Mouse (Mus musculus) right cerebral cortex, postnatal 36 days (tissue): ENCODE data around the gene Cstl1.
A peak's percentile ranks its signal among the peaks of the same experiment; 100 is the strongest.
"Not testable (repeated sequence)": the region's sequence is repeated elsewhere in the genome, so short reads cannot be mapped to it uniquely, and the experiment has no call there.

Experiments
- DNase-seq, 2 experiments: peaks; one replicate each; pipeline ENCODE4 v3.0.0; 2022; ENCODE audit warnings: low spot score in 2 of 2, mixed read lengths in 1 of 2

Cstl1 gene

DNA sequence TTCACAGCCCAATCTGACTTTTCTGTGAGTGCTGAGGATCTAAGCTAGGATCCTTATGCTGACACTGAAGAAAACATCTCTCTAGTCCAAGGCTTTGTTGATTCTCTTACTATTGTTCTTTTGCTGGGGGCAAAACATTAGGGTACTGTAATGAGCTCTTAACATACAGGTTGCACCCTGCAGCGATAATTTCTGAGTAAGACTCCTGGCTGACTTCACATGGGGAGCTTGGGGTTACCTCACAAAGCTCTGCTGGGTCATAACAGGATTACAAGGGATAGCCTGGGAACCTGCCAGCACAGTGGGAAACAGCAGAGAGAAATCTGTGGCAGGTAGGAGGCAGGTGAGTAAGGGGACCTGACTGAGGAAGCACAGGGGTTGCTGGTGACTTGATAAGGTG, at the start of gene Cstl1:
TSS of gene Cstl1 (plus strand) at position 301 of the 400 bp plus-strand sequence.
- DNase-seq, result no peak

DNA sequence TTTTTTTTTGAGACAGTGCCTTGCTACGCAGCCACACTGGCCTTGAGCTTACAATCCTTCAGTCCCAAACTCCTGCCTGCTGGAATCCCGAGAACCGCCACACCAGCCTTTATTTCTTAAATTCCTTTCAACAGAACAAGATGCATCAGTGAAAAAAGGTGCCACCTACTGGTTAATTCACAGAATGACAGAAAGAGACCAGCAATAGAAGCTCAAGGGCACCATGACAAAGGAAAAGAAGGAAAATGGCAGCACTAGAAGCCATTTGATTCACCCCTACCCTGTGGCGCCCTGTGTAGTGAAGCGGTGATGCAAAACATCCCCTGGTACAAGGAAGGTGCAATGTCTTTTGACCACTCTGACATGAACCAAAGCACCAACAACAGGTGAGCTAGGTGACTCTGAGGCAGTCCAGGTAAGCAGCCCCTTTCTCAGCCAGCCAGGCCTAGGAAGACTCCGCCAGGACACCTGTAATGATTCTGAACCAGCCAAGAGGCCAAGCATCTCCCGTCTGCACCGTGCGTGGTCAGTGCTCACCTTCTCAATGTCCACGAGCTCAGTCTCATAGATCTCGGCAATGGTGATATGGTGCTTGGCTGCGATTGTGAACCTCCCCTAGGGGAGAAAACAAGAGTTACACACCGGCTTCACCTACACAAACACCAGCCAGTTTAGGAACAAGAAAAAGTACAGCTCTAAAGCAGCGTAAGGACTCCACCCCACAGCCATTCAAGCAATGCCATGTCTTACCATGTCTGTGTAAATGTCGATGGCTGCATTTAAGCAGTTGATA, 43.6 kb upstream of the Cstl1 start:
- DNase-seq, result no peak

DNA sequence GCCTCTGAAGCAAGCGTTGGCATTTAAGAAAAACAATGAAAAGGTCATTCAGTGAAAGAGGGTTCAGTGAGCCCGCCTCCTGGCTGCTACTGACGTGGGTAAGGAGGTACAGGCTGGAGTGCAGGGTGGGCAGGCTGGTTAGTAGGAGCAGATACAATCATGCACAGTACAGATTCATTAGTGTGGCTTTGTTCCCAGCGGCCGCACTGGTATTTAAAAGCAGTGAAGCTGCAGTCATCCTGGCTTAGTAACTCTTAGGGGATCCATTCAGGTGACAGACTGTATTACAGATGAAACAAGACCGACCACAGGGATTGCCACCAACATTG, 43.0 kb upstream of the Cstl1 start:
- DNase-seq, result no peak

DNA sequence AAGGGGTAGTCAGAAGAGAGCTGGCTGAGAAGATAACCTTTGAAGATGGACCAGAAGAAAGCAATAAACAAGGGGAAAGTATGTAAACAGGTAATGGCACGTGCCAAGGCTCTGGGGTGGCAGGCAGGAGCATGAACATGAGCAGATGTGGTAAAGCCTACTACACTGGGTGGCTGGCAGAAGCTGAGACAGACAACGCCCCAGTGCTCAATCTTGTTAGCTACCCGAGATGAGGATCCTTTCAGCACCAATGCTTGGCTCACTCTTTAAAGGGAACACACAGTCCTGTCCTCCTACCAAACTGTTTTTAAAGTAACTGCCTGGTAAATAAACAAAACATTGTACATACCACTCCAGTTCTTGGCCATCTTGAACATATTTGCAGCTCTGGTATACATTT, 37.8 kb upstream of the Cstl1 start:
- no peak for DNase-seq

DNA sequence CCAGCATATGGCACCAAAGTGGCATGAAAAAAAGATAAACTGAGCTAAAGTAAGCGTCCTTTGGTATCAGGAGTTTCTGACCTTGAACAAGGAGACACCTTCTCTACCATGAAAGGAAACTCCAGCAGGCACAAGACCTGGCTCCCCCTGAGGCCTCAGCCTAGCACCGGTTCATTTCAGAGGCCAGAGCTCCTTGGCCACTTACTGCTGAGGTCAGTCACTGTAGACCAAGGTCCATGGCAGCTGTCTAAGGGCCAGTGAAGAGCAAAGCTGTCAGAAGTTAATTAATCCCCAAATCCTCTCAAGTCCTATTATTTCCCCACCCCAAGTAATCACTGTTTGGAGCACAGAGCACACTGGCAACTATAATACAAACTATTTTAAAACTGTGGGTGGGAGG, 33.1 kb upstream of the Cstl1 start:
- no peak for DNase-seq

DNA sequence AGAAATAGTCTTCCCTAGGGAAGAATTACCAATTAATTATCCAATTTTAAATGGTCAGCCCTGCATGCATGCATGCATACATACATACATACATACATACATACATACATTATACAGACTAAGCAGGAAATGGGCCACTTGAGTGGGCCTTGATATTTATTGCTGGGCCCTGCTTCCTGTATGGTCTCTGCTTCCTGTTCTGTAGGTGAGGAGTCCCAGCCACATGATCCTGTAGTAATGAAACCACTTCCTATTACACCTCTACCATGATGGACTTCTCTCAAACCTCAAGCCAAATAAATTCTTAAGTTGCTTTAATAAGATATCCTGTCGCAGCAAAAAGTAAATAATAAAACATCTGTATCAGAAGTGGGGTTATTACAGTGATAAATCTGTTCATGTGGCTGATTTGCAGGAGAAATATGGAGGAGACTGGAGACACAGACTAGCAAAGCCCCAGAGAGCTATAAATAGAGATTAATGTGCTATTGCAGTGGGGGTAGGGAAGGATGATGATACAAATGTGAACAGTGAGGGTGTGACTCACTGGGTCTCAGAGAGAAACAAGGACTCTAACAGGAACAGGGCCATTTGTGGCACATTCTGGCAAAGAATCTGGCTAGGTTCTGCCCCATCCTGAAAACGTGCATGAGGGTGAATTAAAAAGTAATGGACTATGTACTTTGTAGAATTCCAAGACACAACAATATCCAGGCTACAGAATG, 30.7 kb upstream of the Cstl1 start:
- no peak for DNase-seq

DNA sequence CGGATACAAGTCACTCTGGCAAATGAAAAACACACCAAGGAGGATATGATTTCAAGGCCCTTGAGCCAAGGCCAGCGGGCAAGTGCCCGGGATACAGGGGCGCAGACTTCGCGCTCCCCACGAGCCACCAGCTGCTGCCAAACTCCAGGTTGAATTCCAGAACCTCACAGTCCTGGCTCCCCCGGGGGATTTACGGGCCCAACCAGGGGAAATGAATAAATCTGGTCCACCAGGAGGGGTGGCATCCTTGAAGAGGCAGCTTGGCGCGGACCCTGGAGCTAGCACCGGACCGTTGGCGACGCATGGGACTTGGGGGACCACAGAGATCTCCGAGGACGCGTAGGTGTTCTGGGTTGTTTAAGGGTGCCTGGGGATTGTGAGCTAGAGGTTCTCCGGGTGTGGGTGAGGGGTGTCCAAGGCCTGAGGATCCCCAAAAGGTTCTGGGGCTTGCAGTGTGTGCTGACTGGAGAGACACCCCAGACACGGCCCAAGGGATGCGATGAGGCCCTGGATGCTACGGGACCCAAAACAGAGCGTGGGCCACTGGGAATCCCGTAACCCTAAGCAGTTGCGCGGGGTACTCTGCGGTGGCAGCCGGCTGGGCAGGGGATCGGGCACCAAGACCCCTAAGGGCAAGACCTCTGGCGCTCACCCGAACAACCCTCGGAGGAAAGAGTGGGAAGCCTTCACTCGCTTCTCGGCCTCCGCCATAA, 18.4 kb upstream of the Cstl1 start:
- peak in 1 of 2 experiments; percentile 20 for DNase-seq

DNA sequence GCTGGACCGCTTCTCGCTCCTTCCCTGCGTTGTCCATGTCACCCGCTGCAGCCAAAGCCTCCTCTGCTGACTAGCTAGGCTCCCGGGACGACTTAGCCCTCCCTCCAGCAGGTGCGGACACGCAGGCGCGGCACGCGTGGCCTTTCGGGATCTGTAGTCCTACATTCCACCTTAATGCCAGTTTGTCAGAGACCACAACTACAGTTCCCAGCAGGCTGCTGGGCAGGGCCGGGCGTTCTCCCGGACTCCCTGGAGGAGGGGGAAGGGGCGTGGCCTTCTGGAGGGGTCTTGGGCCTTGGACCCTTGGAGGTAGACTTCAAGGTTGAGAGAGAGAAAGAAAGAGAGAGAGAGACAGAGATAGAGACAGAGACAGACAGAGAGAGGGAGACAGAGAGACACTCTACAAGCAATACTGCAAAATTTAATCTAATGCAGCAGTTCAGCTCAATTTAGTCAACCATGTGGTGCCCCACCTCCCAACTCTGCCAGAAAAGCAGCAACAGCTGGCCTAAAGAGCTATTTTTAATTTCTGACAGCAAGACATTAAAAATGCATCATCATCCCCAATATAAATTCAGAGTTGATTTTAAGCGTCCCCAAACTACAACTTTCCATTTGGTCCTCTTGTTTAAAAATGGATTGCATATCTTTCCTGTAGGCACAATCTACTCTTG, 17.7 kb upstream of the Cstl1 start, which contains the start of gene Napb:
TSS of gene Napb (minus strand) at position 141 of the 674 bp plus-strand sequence.
- DNase-seq, result peak; percentile 95 to 97

DNA sequence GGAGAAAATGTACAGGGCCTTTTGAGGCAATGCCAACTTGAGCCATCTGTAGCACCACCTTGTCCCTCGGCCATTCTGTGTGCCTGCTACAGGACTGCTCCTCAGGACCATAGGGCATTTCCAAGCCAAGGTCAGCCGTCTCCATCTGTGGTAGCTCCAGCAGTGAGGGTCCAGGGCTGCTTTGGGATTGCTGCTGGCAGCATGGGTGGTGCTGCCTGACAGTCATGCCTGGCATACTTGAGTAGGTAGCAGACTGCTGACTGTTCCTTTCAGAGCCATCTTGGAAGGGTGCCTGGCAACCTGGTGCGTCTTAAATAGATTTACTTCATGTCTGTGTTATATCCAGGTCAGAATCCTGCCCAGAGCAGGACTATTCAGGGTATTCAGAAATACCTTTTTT, 7.2 kb upstream of the Cstl1 start:
- DNase-seq, result peak; percentile 35 to 65

DNA sequence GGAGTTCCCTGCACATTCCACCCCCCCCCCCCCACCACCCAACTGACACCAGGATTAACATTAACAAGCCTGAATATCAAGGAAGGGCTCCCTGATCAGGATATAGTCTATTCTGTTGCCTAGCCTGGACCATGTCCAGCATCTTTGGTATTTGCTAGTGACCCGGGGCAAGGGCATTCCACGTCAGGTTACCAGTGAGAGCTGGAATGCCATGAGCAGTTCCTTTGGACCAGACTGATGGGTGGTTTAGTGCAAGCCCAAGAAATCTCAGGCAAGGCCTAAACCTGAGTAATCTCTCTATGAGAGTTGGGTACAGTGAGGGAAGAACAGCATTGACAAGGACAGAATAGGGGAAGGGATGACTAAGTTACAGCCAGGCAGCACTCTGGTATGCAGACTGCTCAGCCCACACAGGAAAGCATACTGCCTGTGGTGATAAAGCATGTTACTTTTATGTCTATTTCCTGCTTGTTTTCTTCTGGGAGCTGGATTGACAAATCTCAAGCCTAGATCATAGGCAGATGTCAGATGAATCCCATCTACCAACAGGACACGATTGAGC, 6.2 kb upstream of the Cstl1 start:
- no peak for DNase-seq

DNA sequence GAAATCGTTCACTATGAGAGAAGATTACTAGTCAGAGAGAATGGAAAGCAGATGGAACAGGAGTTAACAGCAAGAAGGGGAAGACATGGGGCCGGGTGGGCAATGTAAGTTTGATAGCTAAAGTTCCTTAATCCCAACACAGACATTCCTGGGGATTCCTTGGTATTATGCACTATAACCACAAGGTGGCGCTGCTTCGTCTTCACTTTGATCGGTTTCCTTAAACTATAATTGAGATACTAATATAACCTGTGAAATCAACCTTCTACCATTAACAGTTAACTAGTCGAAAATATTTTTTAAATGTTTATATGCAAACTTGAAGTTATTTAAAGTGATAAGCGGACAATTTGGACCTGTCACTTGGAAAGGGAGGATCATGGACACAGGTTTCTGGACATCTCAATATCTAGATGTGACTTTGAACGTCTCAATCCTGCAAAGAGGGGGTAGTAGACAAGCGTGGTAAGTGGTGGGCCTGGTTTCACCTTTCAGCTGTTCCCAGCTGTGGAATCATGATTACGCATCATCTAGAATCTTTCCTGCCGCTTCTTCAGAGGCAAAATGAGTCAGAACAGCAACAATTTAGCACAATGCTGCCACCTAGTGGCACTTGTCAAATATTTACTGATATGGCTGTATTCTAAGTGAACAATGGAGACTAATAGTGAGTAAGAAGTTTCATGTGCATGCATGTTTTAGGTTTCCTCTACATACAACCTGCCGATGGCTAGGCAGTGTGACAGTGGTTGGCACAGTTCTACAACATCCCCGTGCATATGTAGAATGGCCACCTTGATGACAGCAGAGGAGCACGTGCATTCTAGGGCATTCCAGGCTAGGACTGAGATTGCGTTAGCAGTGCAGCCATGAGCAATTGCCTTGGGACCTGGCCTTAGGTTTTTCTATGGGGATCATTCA, 2.0 kb downstream of the Cstl1 start:
- DNase-seq, result peak; percentile 44 to 60

DNA sequence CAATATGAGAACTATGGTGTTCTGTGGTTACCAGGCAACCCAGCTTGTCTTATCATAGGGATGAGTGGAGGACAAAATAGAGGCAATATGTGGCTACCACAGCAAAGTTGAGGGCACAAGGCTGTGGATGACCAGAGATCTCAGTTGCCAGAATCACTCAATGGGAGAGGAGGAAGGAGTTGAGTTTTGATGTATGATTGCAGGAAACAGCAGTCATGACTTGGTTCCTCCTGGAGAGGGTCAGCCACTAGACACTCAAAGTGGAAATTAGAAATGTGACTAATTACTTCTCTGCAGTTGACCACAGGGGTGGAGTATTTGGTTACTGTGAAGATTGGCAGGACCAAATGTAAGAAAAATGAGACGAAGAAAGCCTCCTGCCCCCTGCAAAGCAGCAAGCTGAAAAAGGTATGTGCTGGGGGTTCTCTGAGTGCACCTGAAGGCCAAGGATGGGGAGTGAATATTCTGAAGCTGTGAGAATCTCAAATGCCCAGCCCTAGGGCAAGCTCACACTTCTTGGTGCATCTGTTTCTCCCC, 4.2 kb downstream of the Cstl1 start:
- no peak for DNase-seq

DNA sequence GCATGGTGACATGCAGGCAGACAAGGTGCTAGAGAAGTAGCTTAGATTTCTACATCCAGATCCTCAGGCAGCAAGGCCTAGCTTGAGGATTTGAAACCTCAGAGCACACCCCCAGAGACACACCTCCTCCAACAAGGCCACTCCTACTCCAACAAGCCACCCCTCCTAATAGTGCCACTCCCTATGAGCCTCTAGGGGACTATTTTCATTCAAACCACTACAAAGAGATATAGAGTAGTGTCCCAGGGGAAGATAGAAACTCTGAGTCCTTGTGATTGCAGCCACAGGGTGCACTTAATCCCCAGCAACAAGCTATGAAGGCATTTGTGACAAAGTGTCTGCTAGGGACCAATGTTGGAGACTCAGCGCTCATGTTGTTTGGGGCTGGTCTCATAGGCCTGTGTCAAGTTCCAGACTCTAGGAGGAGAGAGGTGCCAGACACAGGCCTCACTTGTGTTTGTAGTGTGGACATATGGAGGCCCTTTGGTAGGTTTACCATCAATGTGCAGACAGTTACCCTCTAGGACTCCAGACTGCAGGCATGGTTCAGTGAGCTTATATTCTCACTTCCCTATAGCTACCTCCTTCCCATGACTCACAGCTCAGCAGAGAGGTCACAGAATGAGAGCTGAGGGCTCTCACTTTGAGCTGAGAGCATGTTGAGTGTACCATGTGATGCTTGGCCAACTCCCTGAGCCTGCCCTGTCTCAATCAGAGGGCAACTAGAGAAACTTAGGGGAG, 13.7 kb downstream of the Cstl1 start:
- DNase-seq, result no peak

DNA sequence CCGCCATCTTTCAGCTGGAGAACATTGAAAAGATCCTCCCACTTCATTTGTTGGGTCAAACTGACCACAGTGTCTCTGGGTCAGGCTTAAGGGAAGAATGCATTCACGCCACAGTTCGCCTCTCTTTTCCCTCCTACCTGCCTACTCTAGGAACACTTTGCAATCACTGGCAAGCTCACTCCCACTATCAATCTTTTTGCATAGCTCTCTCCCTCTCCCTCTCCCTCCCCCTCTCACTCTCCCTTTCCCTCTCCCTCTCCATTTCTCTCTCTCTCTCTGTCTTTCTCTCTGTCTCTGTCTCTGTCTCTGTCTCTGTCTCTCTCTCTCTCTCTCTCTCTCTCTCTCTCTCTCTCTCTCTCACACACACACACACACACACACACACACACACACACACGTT, 21.2 kb downstream of the Cstl1 start, which contains the start of gene Cst11:
TSS of gene Cst11 (minus strand) at position 101 of the 400 bp plus-strand sequence.
- DNase-seq, result not testable (repeated sequence)

DNA sequence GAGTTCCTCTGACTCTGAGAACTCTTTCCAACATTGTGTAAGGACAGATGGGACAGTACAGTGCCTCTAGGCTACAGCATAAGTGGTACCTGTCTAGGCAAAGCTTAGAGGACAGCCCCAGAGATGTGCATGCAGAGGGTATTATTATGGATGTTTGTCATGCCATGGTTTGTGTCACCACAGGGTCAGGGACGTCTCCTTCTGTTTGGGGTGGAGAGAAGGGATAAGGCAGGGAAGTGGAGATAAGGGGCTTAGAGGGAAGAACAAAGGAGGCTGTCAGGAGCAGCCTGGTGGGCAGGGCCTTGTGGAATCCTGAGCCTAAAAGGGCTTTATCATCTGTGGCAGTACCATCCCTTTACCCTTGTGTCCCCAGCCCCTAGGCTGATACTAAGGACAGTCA, 31.6 kb downstream of the Cstl1 start, which contains the start of gene 8030411F24Rik:
TSS of gene 8030411F24Rik (plus strand) at position 301 of the 400 bp plus-strand sequence.
- DNase-seq, result no peak

DNA sequence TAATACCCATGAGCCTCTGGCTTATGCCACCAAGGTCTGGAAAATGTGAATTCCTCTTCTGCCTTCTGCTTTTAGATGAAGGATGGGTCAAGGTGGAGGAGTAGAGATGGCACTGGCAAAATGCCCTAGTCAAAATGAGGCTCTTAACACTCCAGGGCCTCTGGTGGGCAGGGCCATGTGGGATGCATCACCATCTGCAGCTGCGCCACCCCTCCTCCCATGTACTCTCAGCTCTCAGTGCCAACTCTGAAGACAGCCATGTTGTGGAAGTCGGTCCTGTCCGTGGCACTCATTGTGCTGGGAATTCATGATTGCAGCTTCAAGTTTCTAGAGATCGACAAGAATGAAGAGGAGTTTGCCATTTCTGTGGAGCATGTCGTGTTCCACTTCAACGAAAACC, 39.0 kb downstream of the Cstl1 start, which contains the start of gene Cst12:
TSS of gene Cst12 (plus strand) at position 220 of the 400 bp plus-strand sequence.
- DNase-seq, result no peak

DNA sequence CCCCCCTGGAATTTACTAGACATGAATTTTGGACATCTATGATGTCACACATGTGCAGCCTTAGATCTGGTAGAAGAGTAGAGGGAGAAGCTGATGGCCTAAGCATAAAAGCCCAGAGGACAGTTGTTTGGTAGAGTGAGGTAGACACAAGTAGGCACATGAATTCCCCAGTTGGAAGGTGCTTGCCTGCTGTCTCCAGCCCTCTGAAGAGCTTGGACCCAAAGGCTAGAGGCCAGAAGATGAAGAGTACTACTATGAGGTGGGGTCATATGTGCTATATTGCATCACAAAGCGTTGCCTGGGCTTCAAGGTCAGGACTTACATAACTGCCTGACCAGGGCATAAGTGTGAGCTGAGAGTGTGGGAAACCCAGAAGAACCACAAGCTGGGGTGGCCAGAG, 48.3 kb downstream of the Cstl1 start, which contains the start of gene Cst8:
TSS of gene Cst8 (plus strand) at position 301 of the 400 bp plus-strand sequence.
- DNase-seq, result no peak

DNA sequence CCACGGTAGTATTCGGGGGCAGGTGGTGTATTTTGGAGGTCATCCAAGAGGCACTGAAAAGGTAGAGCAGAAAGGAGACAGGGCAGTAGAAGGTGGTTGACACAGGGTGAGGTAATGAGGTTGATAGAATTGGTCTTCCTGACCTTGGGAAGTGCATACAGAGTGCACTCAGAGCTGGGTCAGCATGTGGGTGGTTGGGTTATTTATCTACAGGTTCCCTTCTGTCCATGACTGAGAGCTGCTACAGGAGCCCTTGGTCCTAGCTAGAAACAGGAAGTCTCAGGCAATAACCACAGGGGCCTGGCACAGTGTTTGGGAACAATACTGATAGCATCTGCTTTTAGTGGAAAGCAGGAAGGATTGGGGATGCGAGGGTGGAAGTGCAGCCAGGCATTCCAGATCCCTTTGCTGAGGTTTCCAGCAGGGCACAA, 51.3 kb downstream of the Cstl1 start:
- DNase-seq, result no peak
